Mouse (Mus musculus) lung, adult 2 months (tissue): ENCODE measurements around the gene Lrrc75b.

Experiments
- CTCF ChIP-seq: fragments of 200-500 bp; IDR thresholded peaks from 2 replicates; pipeline ENCODE4 v1.5.1; 2011; ENCODE audit warnings: mild to moderate bottlenecking, low read length, control low read depth; ENCODE audit not compliant: insufficient read depth
- POLR2A ChIP-seq: fragments of 200-500 bp; IDR thresholded peaks from 2 replicates; pipeline ENCODE4 v1.6.1; 2011; ENCODE audit warnings: low read depth, mild to moderate bottlenecking, control low read depth, low read length, borderline replicate concordance; ENCODE audit errors: extremely low read depth

GRCm38 (mm10) chr10:75554090-75554489, 6.0 kb downstream of the Lrrc75b start:
- TF ChIP-seq POLR2A: no peak
- TF ChIP-seq CTCF: no peak
